Comparison of ENCODE assay signal across 26 mouse cellular contexts in the genomic region with DNA sequence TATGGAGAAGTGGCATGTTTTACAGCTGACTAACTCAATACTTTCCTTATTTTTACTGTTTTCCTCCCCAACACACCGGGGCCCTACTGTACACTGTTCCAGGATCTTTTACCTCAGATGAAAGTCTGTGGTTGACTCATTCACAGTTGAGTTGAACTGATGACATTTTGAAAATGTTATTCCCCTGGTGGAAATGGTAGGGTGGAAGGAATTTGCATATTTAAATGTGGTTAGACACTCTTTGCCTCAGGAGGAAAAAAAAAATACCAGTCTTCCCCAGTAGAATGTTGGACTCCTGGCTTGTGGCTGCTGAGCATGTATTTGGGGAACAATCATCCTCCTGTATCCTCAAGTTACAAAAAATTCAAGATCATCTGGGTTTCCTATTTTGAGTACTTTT.
"Had no signal": no experiment of that assay in that cellular context is flagged by ENCODE, and none has a peak within 500 bp of the region (broad histone marks: within the 10 kb centered on the region; RNA-seq: fewer than 3 reads in every experiment).

No protein-coding gene starts in this region.

- H3K27ac ChIP-seq: heart, adult 2 months; heart, embryonic 13.5 days; heart, embryonic 15.5 days; hindbrain, embryonic 10.5 days; hindbrain, embryonic 12.5 days; hindbrain, embryonic 14.5 days; intestine, embryonic 15.5 days; limb, embryonic 13.5 days; limb, embryonic 15.5 days; liver, embryonic 12.5 days; liver, embryonic 14.5 days had no signal

- H3K9me3 ChIP-seq: heart, embryonic 15.5 days; hindbrain, embryonic 10.5 days; hindbrain, embryonic 12.5 days; intestine, embryonic 15.5 days; limb, embryonic 13.5 days; liver, embryonic 12.5 days had no signal

- H3K4me3 ChIP-seq: heart, adult 2 months; heart, embryonic 13.5 days; heart, embryonic 15.5 days; hindbrain, embryonic 10.5 days; hindbrain, embryonic 12.5 days; intestine, embryonic 15.5 days; limb, embryonic 13.5 days; limb, embryonic 15.5 days; liver, embryonic 12.5 days had no signal

- H3K36me3 ChIP-seq: heart, embryonic 13.5 days; heart, embryonic 15.5 days; hindbrain, embryonic 10.5 days; hindbrain, embryonic 12.5 days; intestine, embryonic 15.5 days; limb, embryonic 13.5 days; limb, embryonic 15.5 days; liver, embryonic 12.5 days had no signal

- ATAC-seq: hindbrain, embryonic 16.5 days; inflammation-experienced regulatory T-cells, adult 6 months; intestine, embryonic 15.5 days; intestine, postnatal 0 days; liver, embryonic 12.5 days had no signal

- H3K9ac ChIP-seq: heart, embryonic 13.5 days; heart, embryonic 15.5 days; hindbrain, embryonic 12.5 days; hindbrain, embryonic 14.5 days; intestine, embryonic 15.5 days; limb, embryonic 13.5 days; limb, embryonic 15.5 days; liver, embryonic 12.5 days; liver, embryonic 14.5 days had no signal

- H3K4me2 ChIP-seq: heart, embryonic 11.5 days; heart, embryonic 13.5 days; heart, embryonic 15.5 days; hindbrain, embryonic 12.5 days; hindbrain, embryonic 14.5 days; intestine, embryonic 15.5 days; limb, embryonic 13.5 days; limb, embryonic 15.5 days; liver, embryonic 12.5 days had no signal

- H3K27me3 ChIP-seq: heart, embryonic 13.5 days; heart, embryonic 15.5 days; hindbrain, embryonic 12.5 days; intestine, embryonic 15.5 days; limb, embryonic 13.5 days; limb, embryonic 15.5 days; liver, embryonic 12.5 days had no signal

- H3K4me1 ChIP-seq: heart, embryonic 13.5 days; heart, embryonic 15.5 days; hindbrain, embryonic 10.5 days; hindbrain, embryonic 12.5 days; intestine, embryonic 15.5 days; limb, embryonic 13.5 days; limb, embryonic 15.5 days; liver, embryonic 12.5 days had no signal

- DNase-seq: gastrocnemius, postnatal 14 days; gastrocnemius, postnatal 36 days; heart, adult 11 months; heart, adult 2 months; heart, postnatal 4 days; kidney, adult 18-20 months; kidney, adult 8-10 months; kidney, postnatal 10 days; kidney, postnatal 36 days; layer of hippocampus, adult 9-11 months; layer of hippocampus, postnatal 36 days; left cerebral cortex, postnatal 4 days had no signal
